Mouse (Mus musculus) lung, postnatal 0 days (tissue): ENCODE results near the gene Gm5426. TPM values are rescaled to one million over a fixed set of nuclear protein-coding genes. Genes with fewer than 3 reads are reported as not detected.
A peak's percentile ranks its signal among the peaks of the same experiment; 100 is the strongest.

Experiments used
- ATAC-seq: fragments of 200-750 bp; cut with Nextera tagmentation; 2 replicates; pipeline ENCODE4 v1.8.0; 2017; ENCODE audit warnings: moderate library complexity
- DNase-seq: peaks from one replicate; pipeline ENCODE4 v3.0.0-alpha.2; 2016; ENCODE audit warnings: low spot score
- H3K27ac ChIP-seq: fragments of 300-500 bp; sonication (generic); 2 replicates; pipeline ENCODE4 v1.5.1; 2014; ENCODE audit warnings: antibody characterized with exemption, mild to moderate bottlenecking, low read length, mixed read lengths
- H3K27me3 ChIP-seq: fragments of 300-500 bp; sonication (generic); replicated peaks from 2 replicates; pipeline ENCODE4 v1.6.1; 2014; ENCODE audit warnings: low read length, mixed read lengths; ENCODE audit not compliant: insufficient read depth
- H3K36me3 ChIP-seq: fragments of 300-500 bp; sonication (generic); 2 replicates; pipeline ENCODE4 v1.6.1; 2014; ENCODE audit warnings: low read length, mixed read lengths; ENCODE audit not compliant: insufficient read depth
- H3K4me1 ChIP-seq: fragments of 300-500 bp; sonication (generic); 2 replicates; pipeline ENCODE4 v1.6.1; 2014; ENCODE audit warnings: antibody characterized with exemption, low read depth, low read length, mixed read lengths; ENCODE audit not compliant: insufficient read depth
- H3K4me2 ChIP-seq: fragments of 300-500 bp; sonication (generic); replicated peaks from 2 replicates; pipeline ENCODE4 v1.6.1; 2014; ENCODE audit warnings: low read depth, mild to moderate bottlenecking, low read length, moderate library complexity, mixed read lengths
- H3K4me3 ChIP-seq: fragments of 300-500 bp; sonication (generic); 2 replicates; pipeline ENCODE4 v1.5.1; 2014; ENCODE audit warnings: low read depth, low read length
- H3K9ac ChIP-seq: fragments of 300-500 bp; sonication (generic); replicated peaks from 2 replicates; pipeline ENCODE4 v1.6.1; 2014; ENCODE audit warnings: low read depth, mild to moderate bottlenecking
- H3K9me3 ChIP-seq: fragments of 300-500 bp; sonication (generic); 2 replicates; pipeline ENCODE4 v1.6.1; 2016; ENCODE audit warnings: low read length, mixed read lengths
- CTCF ChIP-seq: IDR thresholded peaks from 2 replicates; pipeline ENCODE4 v1.5.1; 2016; ENCODE audit warnings: antibody characterized with exemption, mild to moderate bottlenecking
- EP300 ChIP-seq: IDR thresholded peaks from 2 replicates; pipeline ENCODE4 v1.6.1; 2016; ENCODE audit warnings: antibody characterized with exemption, mild to moderate bottlenecking, control low read depth
- WGBS: fragments of 180-500 bp; shearing (Covaris S2); extraction: QIAGEN DNeasy Blood & Tissue Kit; methylation state at CpG from one replicate; pipeline ENCODE4 v1.1.7; 2014; 5-methylcytosine and 5-hydroxymethylcytosine counted together
- polyA plus RNA-seq: library from polyadenylated mRNA; unstranded; fragments of >200 nt; fragmentation: Nextera tagmentation; extraction: Ambion mirVana; gene quantifications from 2 replicates; pipeline ENCODE4 v1.2.1, GENCODE M21; 2015

Gm5426 gene
- polyA plus RNA-seq, 1 experiment from 2014 or later: not detected

DNA sequence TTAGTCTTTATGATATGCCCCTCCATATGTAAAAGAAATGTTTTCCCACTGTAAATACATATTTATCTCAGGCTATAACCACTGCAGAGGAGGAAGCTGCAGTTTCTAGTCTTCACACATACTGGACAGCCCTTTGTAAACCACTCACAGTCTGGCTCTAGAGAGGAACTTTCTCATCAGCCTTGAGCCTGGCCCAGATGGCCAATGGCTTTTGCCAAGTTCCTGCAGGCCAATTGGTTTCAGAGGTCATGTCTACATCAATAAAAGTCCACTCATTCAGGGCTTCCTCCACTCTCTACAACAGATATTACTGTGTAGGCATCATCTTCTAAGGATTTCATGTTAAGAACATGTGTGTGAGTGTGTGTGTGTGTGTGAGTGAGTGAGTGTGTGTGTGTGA lies 35.1 kb downstream of the Gm5426 start:
- Histone ChIP-seq H3K4me3 (no peak overlapping the region), H3K36me3 (no peaks in the 10 kb centered on the region), H3K4me1 (no peaks in the 10 kb centered on the region), H3K4me2 (no peak overlapping the region), H3K9ac (no peak overlapping the region), H3K9me3 (no peaks in the 10 kb centered on the region), H3K27me3 (no peaks in the 10 kb centered on the region), H3K27ac (no peak overlapping the region)
- DNase-seq (no peak), ATAC-seq (no peak)
- TF ChIP-seq CTCF (no peak), EP300 (no peak)

DNA sequence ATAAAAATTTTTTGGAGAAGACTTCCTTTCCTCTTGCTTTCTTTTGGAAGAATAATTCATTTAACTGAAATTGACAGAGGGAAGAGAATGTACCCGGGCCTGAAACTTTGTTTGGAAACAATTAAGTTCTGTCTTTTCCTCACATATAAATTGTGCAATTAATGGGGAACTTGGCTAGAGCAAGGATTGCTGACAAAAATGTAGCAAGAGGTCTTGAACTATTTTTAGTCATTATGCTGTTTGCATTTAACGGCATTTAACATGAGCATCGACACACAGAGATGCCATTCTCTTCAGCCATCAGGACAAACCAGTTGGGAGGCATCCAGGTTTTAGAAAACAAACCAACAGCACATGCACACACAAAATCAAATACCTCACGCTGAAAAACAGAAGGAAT lies 36.6 kb downstream of the Gm5426 start:
- H3K9me3 ChIP-seq: no peaks in the 10 kb centered on the region
- H3K4me1 ChIP-seq: no peaks in the 10 kb centered on the region
- DNase-seq: peak; percentile 90
- TF ChIP-seq CTCF (no peak), EP300 (peak; percentile 69)
- H3K27me3 ChIP-seq: no peaks in the 10 kb centered on the region
- peak; percentile 54 for ATAC-seq
- WGBS: 44% methylated on average over 4 of the region's 4 CpGs
- no peaks in the 10 kb centered on the region for H3K36me3 ChIP-seq
- no peak overlapping the region for H3K4me2 ChIP-seq
- peak overlapping the region; percentile 54 for H3K27ac ChIP-seq
- H3K4me3 ChIP-seq: no peak overlapping the region
- no peak overlapping the region for H3K9ac ChIP-seq

DNA sequence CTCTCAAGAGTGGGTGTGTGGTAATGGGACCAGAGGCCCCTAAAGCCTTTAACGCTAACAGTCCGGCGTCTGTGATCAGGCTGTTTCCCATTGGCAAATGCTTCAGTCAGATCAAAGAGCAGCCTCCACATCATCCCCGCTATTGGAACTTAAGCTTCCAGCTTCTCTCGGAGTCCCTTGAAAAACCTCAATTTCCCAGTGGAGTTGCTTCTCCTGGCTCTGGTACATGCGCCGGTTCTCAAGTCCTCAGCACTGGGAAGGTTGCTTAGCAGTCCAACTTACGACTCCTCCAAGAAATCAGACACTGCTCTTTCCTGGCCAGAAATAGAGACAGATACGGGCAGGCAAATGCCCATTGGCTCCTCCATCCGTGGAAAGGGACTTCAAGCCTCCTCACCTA lies 37.4 kb downstream of the Gm5426 start:
- H3K9ac ChIP-seq: no peak overlapping the region
- TF ChIP-seq CTCF (no peak), EP300 (no peak)
- H3K9me3 ChIP-seq: no peaks in the 10 kb centered on the region
- H3K27me3 ChIP-seq: no peaks in the 10 kb centered on the region
- WGBS: 65% methylated on average over 10 of the region's 10 CpGs
- no peak overlapping the region for H3K4me3 ChIP-seq
- ATAC-seq: peak; percentile 52
- peak overlapping the region; percentile 47 for H3K27ac ChIP-seq
- H3K36me3 ChIP-seq: no peaks in the 10 kb centered on the region
- peak; percentile 38 for DNase-seq
- no peak overlapping the region for H3K4me2 ChIP-seq
- no peaks in the 10 kb centered on the region for H3K4me1 ChIP-seq

DNA sequence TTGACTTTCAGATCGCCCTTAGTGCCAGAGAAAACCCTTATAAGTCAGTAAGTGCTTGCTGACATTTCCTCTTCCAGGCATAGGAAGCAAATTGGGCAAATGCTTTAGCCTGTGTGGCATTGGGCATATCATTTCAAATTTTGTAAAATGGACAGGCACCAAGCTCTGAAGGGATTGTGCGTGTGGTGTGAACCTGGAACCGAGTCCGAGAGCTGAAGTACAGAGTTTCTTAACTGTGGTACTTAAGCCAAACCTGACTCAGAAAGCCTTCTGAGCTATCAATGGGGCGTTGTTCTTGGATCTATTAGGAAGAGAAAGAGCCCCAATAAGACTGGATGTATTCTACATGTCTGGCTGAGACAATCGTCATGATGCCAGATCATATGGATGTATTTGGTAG lies 40.5 kb downstream of the Gm5426 start:
- Histone ChIP-seq H3K4me2 (no peak overlapping the region), H3K4me1 (no peaks in the 10 kb centered on the region), H3K9me3 (no peaks in the 10 kb centered on the region), H3K36me3 (no peaks in the 10 kb centered on the region), H3K27me3 (no peaks in the 10 kb centered on the region), H3K9ac (no peak overlapping the region), H3K27ac (no peak overlapping the region), H3K4me3 (no peak overlapping the region)
- ATAC-seq (no peak), DNase-seq (no peak)
- WGBS: 92% methylated on average over 6 of the region's 6 CpGs
- TF ChIP-seq EP300 (no peak), CTCF (no peak)

DNA sequence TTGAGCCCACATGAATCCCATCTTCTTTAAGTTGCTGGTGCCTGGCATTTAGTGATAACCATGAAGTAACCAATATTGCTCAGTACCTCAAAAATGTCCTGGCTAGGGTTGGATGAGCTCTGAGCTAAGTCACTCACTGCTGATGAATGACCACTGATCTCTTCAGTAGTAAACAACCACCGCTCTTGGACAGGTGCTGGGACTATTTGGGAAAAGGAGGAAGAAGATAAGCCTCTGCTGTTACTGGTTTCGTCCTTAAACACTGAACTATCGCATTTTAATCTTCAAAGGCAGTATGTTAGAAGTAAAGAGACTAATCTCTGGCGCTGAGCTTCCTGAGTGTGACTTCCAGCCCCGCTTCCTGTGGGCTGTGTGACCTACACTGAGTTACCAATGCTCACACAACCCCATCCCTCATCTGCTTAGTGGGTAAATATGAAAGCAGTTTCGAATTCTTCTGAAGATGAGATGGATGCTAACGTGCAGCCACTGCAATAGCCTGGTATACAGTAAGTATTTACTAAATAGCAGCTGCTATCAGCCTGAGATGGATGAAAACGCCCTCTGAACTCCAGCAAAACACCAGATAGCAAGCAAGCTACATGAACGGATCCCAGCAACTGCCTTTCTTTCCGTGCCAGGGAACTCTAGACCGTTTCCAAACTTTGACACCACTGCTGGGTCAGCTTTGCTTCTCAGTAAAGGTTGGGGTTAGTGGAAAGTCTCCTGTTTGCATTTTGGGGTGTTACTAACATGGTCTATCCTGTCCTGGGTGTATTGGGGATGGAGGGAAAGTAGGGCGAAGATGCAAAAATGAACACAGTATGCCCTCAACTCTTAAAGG lies 44.4 kb downstream of the Gm5426 start:
- 46% methylated on average over 12 of the region's 12 CpGs for WGBS
- ATAC-seq: peak; percentile 39; the same call in 1 of the 2 replicates
- no peaks in the 10 kb centered on the region for H3K9me3 ChIP-seq
- H3K4me3 ChIP-seq: no peak overlapping the region
- no peak for DNase-seq
- H3K36me3 ChIP-seq: no peaks in the 10 kb centered on the region
- TF ChIP-seq CTCF: no peak
- no peak for TF ChIP-seq EP300
- H3K4me2 ChIP-seq: no peak overlapping the region
- no peaks in the 10 kb centered on the region for H3K27me3 ChIP-seq
- no peak overlapping the region for H3K9ac ChIP-seq
- H3K4me1 ChIP-seq: no peaks in the 10 kb centered on the region
- peak overlapping the region; percentile 63 for H3K27ac ChIP-seq

DNA sequence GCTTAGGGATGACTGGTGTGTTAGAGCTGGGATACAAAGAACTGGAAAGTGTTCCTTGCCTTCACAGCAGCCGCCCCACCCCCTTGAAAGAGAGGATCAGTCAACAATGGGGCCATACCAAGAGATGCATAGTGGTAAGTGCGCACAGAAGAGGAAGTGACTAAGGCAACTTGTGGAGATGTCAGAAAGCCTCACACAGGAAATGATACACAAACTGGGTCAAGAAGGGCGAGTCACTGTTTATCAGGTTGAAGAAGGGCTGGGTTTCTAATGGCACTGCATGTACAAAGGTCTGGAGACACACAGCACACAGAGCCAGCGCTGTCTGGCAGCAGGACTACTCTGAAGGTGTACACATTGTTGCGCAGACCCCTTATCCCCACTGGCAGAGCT lies 45.0 kb downstream of the Gm5426 start:
- no peak overlapping the region for H3K4me2 ChIP-seq
- H3K9me3 ChIP-seq: no peaks in the 10 kb centered on the region
- no peak overlapping the region for H3K4me3 ChIP-seq
- DNase-seq (peak; percentile 71), ATAC-seq (peak; percentile 85)
- no peaks in the 10 kb centered on the region for H3K27me3 ChIP-seq
- H3K36me3 ChIP-seq: no peaks in the 10 kb centered on the region
- TF ChIP-seq CTCF (no peak), EP300 (peak; percentile 93)
- H3K27ac ChIP-seq: peak overlapping the region; percentile 63; the same call in 1 of the 2 replicates
- H3K9ac ChIP-seq: no peak overlapping the region
- H3K4me1 ChIP-seq: no peaks in the 10 kb centered on the region
- 62% methylated on average over 5 of the region's 5 CpGs for WGBS
